Mouse (Mus musculus) embryonic facial prominence, embryonic 15.5 days (tissue): ENCODE results near the gene Gm3526. TPM values are rescaled to one million over a fixed set of nuclear protein-coding genes. Genes with fewer than 3 reads are reported as not detected.
"Not testable (repeated sequence)": the region's sequence is repeated elsewhere in the genome, so short reads cannot be mapped to it uniquely, and the experiment has no call there.

ENCODE experiments used
- ATAC-seq: fragments of 200-750 bp; cut with Nextera tagmentation; 2 replicates; pipeline ENCODE4 v1.8.0; 2017; ENCODE audit warnings: low read depth, moderate TSS enrichment; ENCODE audit not compliant: insufficient number of reproducible peaks, low FRiP score, low TSS enrichment
- H3K27ac ChIP-seq: fragments of 300-500 bp; sonication (generic); replicated peaks from 2 replicates; pipeline ENCODE4 v1.5.1; 2015; ENCODE audit warnings: mild to moderate bottlenecking, inconsistent platforms
- H3K27me3 ChIP-seq: fragments of 300-500 bp; sonication (generic); 2 replicates; pipeline ENCODE4 v1.6.1; 2015; ENCODE audit warnings: inconsistent platforms
- H3K36me3 ChIP-seq: fragments of 300-500 bp; sonication (generic); 2 replicates; pipeline ENCODE4 v1.6.1; 2015; ENCODE audit warnings: mild to moderate bottlenecking, inconsistent platforms
- H3K4me1 ChIP-seq: fragments of 300-500 bp; sonication (generic); 2 replicates; pipeline ENCODE4 v1.6.1; 2015; ENCODE audit warnings: inconsistent platforms
- H3K4me2 ChIP-seq: fragments of 300-500 bp; sonication (generic); replicated peaks from 2 replicates; pipeline ENCODE4 v1.6.1; 2015; ENCODE audit warnings: mild to moderate bottlenecking, inconsistent platforms
- H3K4me3 ChIP-seq: fragments of 300-500 bp; sonication (generic); replicated peaks from 2 replicates; pipeline ENCODE4 v1.5.1; 2015; ENCODE audit warnings: mild to moderate bottlenecking, inconsistent platforms
- H3K9ac ChIP-seq: fragments of 300-500 bp; sonication (generic); 2 replicates; pipeline ENCODE4 v1.6.1; 2015; ENCODE audit warnings: inconsistent platforms
- H3K9me3 ChIP-seq: fragments of 300-500 bp; sonication (generic); replicated peaks from 2 replicates; pipeline ENCODE4 v1.6.1; 2016; ENCODE audit warnings: inconsistent platforms
- WGBS: fragments of 180-500 bp; shearing (Covaris S2); methylation state at CpG from one replicate; pipeline ENCODE4 v1.1.7; 2015; 5-methylcytosine and 5-hydroxymethylcytosine counted together
- polyA plus RNA-seq: library from polyadenylated mRNA; unstranded; fragments of >200 nt; fragmentation: Nextera tagmentation; extraction: Ambion mirVana; gene quantifications from 2 replicates; pipeline ENCODE4 v1.2.1, GENCODE M21; 2015

Gm3526 gene
- polyA plus RNA-seq, result not detected in 2 replicates

- not testable (repeated sequence) for H3K4me3 ChIP-seq, ATAC-seq, H3K27ac ChIP-seq, H3K4me1 ChIP-seq, H3K9ac ChIP-seq, H3K9me3 ChIP-seq, H3K36me3 ChIP-seq, H3K27me3 ChIP-seq, H3K4me2 ChIP-seq
- no CpG with 5 or more reads among the region's 1 CpGs for WGBS
Measured at GRCm38 (mm10) chr14:5260480-5260879, at the start of gene Gm3526. Gene Gm3526, minus strand, starts transcription at chr14:5260580.

Other genes with a start within 250 kb of the Gm3526 start
- not detected in 2 replicates for gene Gm3298, start 244.7 kb downstream of the Gm3526 start, polyA plus RNA-seq
- gene 4930555G01Rik, start 210.0 kb downstream of the Gm3526 start, polyA plus RNA-seq, result not detected in 2 replicates
- gene Gm8281, start 189.5 kb downstream of the Gm3526 start, polyA plus RNA-seq, result 0.12 and 0.47 TPM in 2 replicates
- gene Gm8279, start 129.1 kb downstream of the Gm3526 start, polyA plus RNA-seq, result not detected in 2 replicates
- not detected in 2 replicates for gene Gm3317, start 96.0 kb downstream of the Gm3526 start, polyA plus RNA-seq
- gene Gm8271, start 74.8 kb downstream of the Gm3526 start, polyA plus RNA-seq, result not detected in 2 replicates
- not detected in 2 replicates for gene Gm3542, start 74.3 kb upstream of the Gm3526 start, polyA plus RNA-seq
- gene Gm3500, start 128.5 kb upstream of the Gm3526 start, polyA plus RNA-seq, result 0.12 and 0.17 TPM in 2 replicates
- gene Gm3194, start 194.9 kb upstream of the Gm3526 start, polyA plus RNA-seq, result 0.28 and 0.47 TPM in 2 replicates
- gene Gm8246, start 217.2 kb upstream of the Gm3526 start, polyA plus RNA-seq, result not detected in 2 replicates
- gene Gm3187, start 223.6 kb upstream of the Gm3526 start, polyA plus RNA-seq, result not detected in 2 replicates
- 0.21 and 0.57 TPM in 2 replicates for gene Gm3488, start 241.1 kb upstream of the Gm3526 start, polyA plus RNA-seq